Mouse (Mus musculus): Measurements from ENCODE around the gene Tcstv3. TPM values are rescaled to one million over a fixed set of nuclear protein-coding genes. Genes with fewer than 3 reads are reported as not detected.

Tcstv3 gene
- total and polyA plus RNA-seq, 3 experiments: not detected

- no peaks in the 10 kb centered on the region for H3K27me3 ChIP-seq (replicated peaks)
- H3K79me2 ChIP-seq (replicated peaks; ENCODE audit: control insufficient read depth, extremely low read depth, insufficient read depth, poor library complexity, severe bottlenecking): peaks cover 11% of the 10 kb centered on the region
- H3K4me2 ChIP-seq (ENCODE audit: insufficient read depth, low read depth, poor library complexity, severe bottlenecking): peak overlapping the region; percentile 94
- in situ Hi-C loops (cut with MboI; ENCODE audit: low pct_ligation_motif_present, low pct_unique_long_range_greater_than_20kb, low sequenced_read_pairs): no loop called here
- no peak overlapping the region for H3K9ac ChIP-seq (ENCODE audit: insufficient read depth, low read depth)
- dilution Hi-C loops (cut with MboI; ENCODE audit: extremely low pct_ligation_motif_present, extremely low pct_unique_long_range_greater_than_20kb, low sequenced_read_pairs): no loop called here
- TF ChIP-seq MAFK (IDR thresholded peaks at IDR 0.05; ENCODE audit: insufficient replicate concordance, low read length) (no peak), MYC (IDR thresholded peaks at IDR 0.05; ENCODE audit: low read depth, low read length) (peak; percentile 26; the same call in 1 of the 2 replicates), IRF4 (IDR thresholded peaks at IDR 0.05; ENCODE audit: low read depth, low read length) (peak; percentile 48), ETS1 (conservative IDR thresholded peaks at IDR 0.05; ENCODE audit: low read depth, low read length) (0 out of 2 replicates have a peak, but pooled peaks have one; percentile 16), EP300 (IDR thresholded peaks at IDR 0.05; ENCODE audit: low read length) (peak; percentile 53; the same call in 1 of the 2 replicates), MEF2A (IDR thresholded peaks at IDR 0.05; ENCODE audit: borderline replicate concordance, low read depth, low read length) (peak; percentile 27; the same call in 1 of the 2 replicates)
- peak; percentile 35 for DNase-seq (ENCODE audit: extremely low read depth)
- H3K4me3 ChIP-seq (replicated peaks in 1 of 3; ENCODE audit: low read depth in 2 of 3, low read length in 2 of 3, poor library complexity in 1 of 3): no peak overlapping the region
- no peaks in the 10 kb centered on the region for H3K9me3 ChIP-seq (replicated peaks; ENCODE audit: low read length)
- peak overlapping the region; percentile 88 for H3K27ac ChIP-seq (ENCODE audit: insufficient read depth, low read depth)
- peaks cover 0 to 4% of the 10 kb centered on the region in 2 experiments for H3K36me3 ChIP-seq (replicated peaks in 1 of 2; ENCODE audit: control insufficient read depth in 1 of 2, insufficient read depth in 1 of 2, low read length in 1 of 2)
- H3K4me1 ChIP-seq (ENCODE audit: control insufficient read depth in 1 of 2, insufficient read depth in 2 of 2): peaks cover 11 to 21% of the 10 kb centered on the region in 2 experiments
Measured at GRCm38 (mm10) chr13:120299324-120299894, 17.3 kb upstream of the Tcstv3 start.

DNA sequence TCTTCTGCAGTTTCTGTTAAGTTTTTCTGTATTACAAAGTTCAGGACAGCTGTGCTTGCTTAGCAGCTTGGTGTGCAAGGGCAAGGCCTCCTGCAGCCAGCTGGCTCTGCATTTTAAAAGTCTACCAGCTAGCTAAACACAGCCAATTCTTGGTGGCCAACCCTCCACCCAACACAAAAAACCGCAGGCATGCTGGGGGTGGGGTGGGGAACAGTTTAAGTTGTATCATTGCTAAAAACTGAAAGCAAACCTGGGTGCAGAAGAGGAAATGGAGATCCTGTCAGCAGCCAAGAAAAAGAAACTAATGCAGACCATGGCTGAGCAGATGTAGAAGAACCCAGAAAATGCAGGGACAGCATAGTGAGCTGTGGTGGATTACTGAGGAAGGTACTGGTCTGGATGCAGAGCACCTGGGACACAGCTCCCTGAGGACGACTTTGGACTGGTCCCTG, 16.7 kb upstream of the Tcstv3 start, which contains the start of gene BC147527:
Gene BC147527 (plus strand): TSS at position 402 of the 452 bp plus-strand sequence.
- TF ChIP-seq SMC3 (IDR thresholded peaks at IDR 0.05; ENCODE audit: low read depth, low read length) (peak; percentile 17; the same call in 1 of the 2 replicates), CTCF (conservative IDR thresholded peaks at IDR 0.05 in 1 of 2, IDR thresholded peaks at IDR 0.05 in 1 of 2; ENCODE audit: low read depth in 2 of 2, low read length in 2 of 2) (no peak), MAFK (IDR thresholded peaks at IDR 0.05; ENCODE audit: insufficient replicate concordance, low read length) (0 out of 2 replicates have a peak, but pooled peaks have one; percentile 19), MEF2A (IDR thresholded peaks at IDR 0.05; ENCODE audit: borderline replicate concordance, low read depth, low read length) (peak; percentile 55; the same call in 1 of the 2 replicates), NELFE (IDR thresholded peaks at IDR 0.05; ENCODE audit: low read depth, low read length) (no peak), BHLHE40 (IDR thresholded peaks at IDR 0.05; ENCODE audit: low read depth, low read length) (peak; percentile 38; the same call in 1 of the 2 replicates), ETS1 (conservative IDR thresholded peaks at IDR 0.05; ENCODE audit: low read depth, low read length) (peak; percentile 58), POLR2A (IDR thresholded peaks at IDR 0.05; ENCODE audit: low read depth, low read length) (no peak), ZNF384 (IDR thresholded peaks at IDR 0.05; ENCODE audit: low read depth, low read length) (peak; percentile 22; the same call in 1 of the 2 replicates), TCF12 (IDR thresholded peaks at IDR 0.05; ENCODE audit: low read depth, low read length) (0 out of 2 replicates have a peak, but pooled peaks have one; percentile 53), PAX5 (IDR thresholded peaks at IDR 0.05; ENCODE audit: low read length) (no peak), CHD1 (IDR thresholded peaks at IDR 0.05; ENCODE audit: low read depth, low read length) (no peak), KAT2A (IDR thresholded peaks at IDR 0.05; ENCODE audit: insufficient replicate concordance, low read length) (no peak), ZC3H11A (IDR thresholded peaks at IDR 0.05; ENCODE audit: low read depth, low read length) (no peak), USF2 (conservative IDR thresholded peaks at IDR 0.05; ENCODE audit: low read depth, low read length) (no peak), MYC (IDR thresholded peaks at IDR 0.05; ENCODE audit: low read depth, low read length) (peak; percentile 57; the same call in 1 of the 2 replicates), CHD2 (IDR thresholded peaks at IDR 0.05; ENCODE audit: low read length) (peak; percentile 85), TBP (conservative IDR thresholded peaks at IDR 0.05; ENCODE audit: low read depth, low read length) (0 out of 2 replicates have a peak, but pooled peaks have one; percentile 42), GABPA (IDR thresholded peaks at IDR 0.05; ENCODE audit: insufficient replicate concordance, low read depth, low read length) (no peak), MXI1 (IDR thresholded peaks at IDR 0.05; ENCODE audit: low read depth, low read length) (no peak), USF1 (IDR thresholded peaks at IDR 0.05; ENCODE audit: low read depth, low read length) (no peak), EP300 (IDR thresholded peaks at IDR 0.05; ENCODE audit: low read length) (peak; percentile 37; the same call in 1 of the 2 replicates), IRF4 (IDR thresholded peaks at IDR 0.05; ENCODE audit: low read depth, low read length) (no peak), MAX (IDR thresholded peaks at IDR 0.05; ENCODE audit: low read length) (no peak), MAZ (IDR thresholded peaks at IDR 0.05; ENCODE audit: low read depth, low read length) (no peak), JUN (IDR thresholded peaks at IDR 0.05; ENCODE audit: insufficient read depth, low read depth, low read length) (no peak), SIN3A (IDR thresholded peaks at IDR 0.05; ENCODE audit: low read length) (peak; percentile 40; the same call in 1 of the 2 replicates), ELF1 (IDR thresholded peaks at IDR 0.05; ENCODE audit: low read depth, low read length) (peak; percentile 33; the same call in 1 of the 2 replicates)
- H3K9me3 ChIP-seq (replicated peaks; ENCODE audit: low read length): no peaks in the 10 kb centered on the region
- in situ Hi-C loops (cut with MboI; ENCODE audit: low pct_ligation_motif_present, low pct_unique_long_range_greater_than_20kb, low sequenced_read_pairs) (no loop called here), dilution Hi-C loops (cut with MboI; ENCODE audit: extremely low pct_ligation_motif_present, extremely low pct_unique_long_range_greater_than_20kb, low sequenced_read_pairs) (no loop called here)
- H3K27ac ChIP-seq (ENCODE audit: insufficient read depth, low read depth): peak within 1 kb of the TSS; percentile 88
- H3K79me2 ChIP-seq (replicated peaks; ENCODE audit: control insufficient read depth, extremely low read depth, insufficient read depth, poor library complexity, severe bottlenecking): peaks cover 11% of the 10 kb centered on the region
- peak within 1 kb of the TSS; percentile 94 for H3K4me2 ChIP-seq (ENCODE audit: insufficient read depth, low read depth, poor library complexity, severe bottlenecking)
- peaks cover 0 to 5% of the 10 kb centered on the region in 2 experiments for H3K36me3 ChIP-seq (replicated peaks in 1 of 2; ENCODE audit: control insufficient read depth in 1 of 2, insufficient read depth in 1 of 2, low read length in 1 of 2)
- H3K4me3 ChIP-seq (replicated peaks in 1 of 3; ENCODE audit: low read depth in 2 of 3, low read length in 2 of 3, poor library complexity in 1 of 3): peak within 1 kb of the TSS; percentile 54 to 60 (median 57)
- peak within 1 kb of the TSS; percentile 75 for H3K9ac ChIP-seq (ENCODE audit: insufficient read depth, low read depth)
- peaks cover 11 to 22% of the 10 kb centered on the region in 2 experiments for H3K4me1 ChIP-seq (ENCODE audit: control insufficient read depth in 1 of 2, insufficient read depth in 2 of 2)
- DNase-seq (ENCODE audit: extremely low read depth): peak; percentile 81
- no peaks in the 10 kb centered on the region for H3K27me3 ChIP-seq (replicated peaks)
